Mouse (Mus musculus) kidney, embryonic 16.5 days (tissue): ENCODE results near the gene Capns1. TPM values are rescaled to one million over a fixed set of nuclear protein-coding genes. Genes with fewer than 3 reads are reported as not detected.

Experiments used
- ATAC-seq: fragments of 200-750 bp; cut with Nextera tagmentation; 2 replicates; pipeline ENCODE4 v1.8.0; 2017; ENCODE audit warnings: moderate TSS enrichment; ENCODE audit not compliant: low FRiP score, low TSS enrichment
- H3K27ac ChIP-seq: fragments of 300-500 bp; sonication (generic); 2 replicates; pipeline ENCODE4 v1.5.1; 2014; ENCODE audit warnings: low read length
- H3K27me3 ChIP-seq: fragments of 300-500 bp; sonication (generic); 2 replicates; pipeline ENCODE4 v1.6.1; 2014; ENCODE audit warnings: low read length, control low read depth, mixed read lengths; ENCODE audit not compliant: insufficient read depth
- H3K36me3 ChIP-seq: fragments of 300-500 bp; sonication (generic); 2 replicates; pipeline ENCODE4 v1.6.1; 2014; ENCODE audit warnings: low read length, control low read depth, mixed read lengths; ENCODE audit not compliant: insufficient read depth
- H3K4me1 ChIP-seq: fragments of 300-500 bp; sonication (generic); 2 replicates; pipeline ENCODE4 v1.6.1; 2014; ENCODE audit warnings: low read length, control low read depth, mixed read lengths; ENCODE audit not compliant: insufficient read depth
- H3K4me2 ChIP-seq: fragments of 300-500 bp; sonication (generic); replicated peaks from 2 replicates; pipeline ENCODE4 v1.6.1; 2014; ENCODE audit warnings: low read depth, low read length
- H3K4me3 ChIP-seq: fragments of 300-500 bp; sonication (generic); 2 replicates; pipeline ENCODE4 v1.5.1; 2014; ENCODE audit warnings: mild to moderate bottlenecking, low read length
- H3K9ac ChIP-seq: fragments of 300-500 bp; sonication (generic); replicated peaks from 2 replicates; pipeline ENCODE4 v1.6.1; 2014; ENCODE audit warnings: low read length
- H3K9me3 ChIP-seq: fragments of 300-500 bp; sonication (generic); 2 replicates; pipeline ENCODE4 v1.6.1; 2016; ENCODE audit warnings: low read length, control low read depth
- WGBS: fragments of 180-500 bp; shearing (Covaris S2); extraction: QIAGEN DNeasy Blood & Tissue Kit; methylation state at CpG from one replicate; pipeline ENCODE4 v1.1.7; 2014; 5-methylcytosine and 5-hydroxymethylcytosine counted together
- polyA plus RNA-seq: library from polyadenylated mRNA; unstranded; fragments of >200 nt; fragmentation: Nextera tagmentation; extraction: Ambion mirVana; gene quantifications from 2 replicates; pipeline ENCODE4 v1.2.1, GENCODE M21; 2015

Capns1 gene
- polyA plus RNA-seq, 1 experiment from 2014 or later = 105 TPM

DNA sequence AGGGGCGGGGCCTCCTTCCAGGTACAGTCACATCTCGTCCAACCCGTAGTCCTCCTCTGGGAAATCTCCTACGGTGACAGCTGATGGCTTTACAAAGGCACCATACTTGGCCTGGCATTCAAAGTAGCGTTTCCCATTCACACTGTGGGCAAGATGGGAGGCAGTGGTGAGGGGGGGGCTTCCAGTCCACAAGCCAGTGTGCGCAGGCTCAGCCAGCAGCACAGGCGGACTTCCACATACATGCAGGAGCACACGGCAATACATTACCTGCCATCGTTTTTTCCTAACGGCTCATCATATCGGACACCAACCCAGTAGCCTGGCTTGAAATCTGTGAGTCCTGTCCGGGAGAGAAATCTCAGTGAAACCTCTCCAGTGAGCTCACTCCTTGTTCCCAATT is 25.6 kb upstream of the Capns1 start:
- no peak overlapping the region for H3K4me2 ChIP-seq
- 95% methylated on average over 12 of the region's 12 CpGs for WGBS
- no peak for ATAC-seq
- H3K4me1 ChIP-seq = peaks cover 5% of the 10 kb centered on the region; the same call in 1 of the 2 replicates
- H3K9me3 ChIP-seq = no peaks in the 10 kb centered on the region
- no peak overlapping the region for H3K4me3 ChIP-seq
- peaks cover 42% of the 10 kb centered on the region for H3K36me3 ChIP-seq
- H3K27me3 ChIP-seq = no peaks in the 10 kb centered on the region
- H3K9ac ChIP-seq = no peak overlapping the region
- H3K27ac ChIP-seq = no peak overlapping the region

GRCm38 (mm10) chr7:30222205-30222604 is 23.6 kb upstream of the Capns1 start:
- no peak for ATAC-seq
- Histone ChIP-seq H3K4me1 (peaks cover 10% of the 10 kb centered on the region; the same call in 1 of the 2 replicates), H3K27ac (no peak overlapping the region), H3K4me2 (no peak overlapping the region), H3K4me3 (no peak overlapping the region), H3K27me3 (no peaks in the 10 kb centered on the region), H3K9ac (no peak overlapping the region), H3K9me3 (no peaks in the 10 kb centered on the region), H3K36me3 (peaks cover 38% of the 10 kb centered on the region)
- WGBS = 91% methylated on average over 5 of the region's 5 CpGs

DNA sequence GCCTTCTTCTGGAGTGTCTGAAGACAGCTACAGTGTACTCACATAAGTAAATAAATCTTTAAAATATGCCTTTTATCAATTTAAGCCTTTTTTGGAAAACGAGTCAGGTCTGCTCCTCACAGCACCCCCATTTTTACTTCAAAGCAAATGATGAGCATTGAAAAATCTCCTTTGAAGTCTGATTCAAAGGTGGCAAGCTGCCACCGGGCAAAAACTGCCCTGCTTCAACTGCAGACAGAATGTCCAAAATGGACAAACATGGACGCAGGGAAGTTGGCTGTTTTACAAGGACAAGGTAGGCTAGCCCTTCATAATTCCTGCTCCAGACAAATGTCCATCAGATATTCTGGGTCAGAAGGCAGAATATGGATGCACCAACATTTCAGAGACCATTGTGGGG is 22.8 kb upstream of the Capns1 start:
- no peak for ATAC-seq
- Histone ChIP-seq H3K27me3 (no peaks in the 10 kb centered on the region), H3K4me1 (peaks cover 10% of the 10 kb centered on the region; the same call in 1 of the 2 replicates), H3K9ac (no peak overlapping the region), H3K36me3 (peaks cover 30% of the 10 kb centered on the region), H3K27ac (no peak overlapping the region), H3K4me2 (no peak overlapping the region), H3K9me3 (no peaks in the 10 kb centered on the region), H3K4me3 (no peak overlapping the region)
- WGBS = 84% methylated on average over 3 of the region's 3 CpGs

DNA sequence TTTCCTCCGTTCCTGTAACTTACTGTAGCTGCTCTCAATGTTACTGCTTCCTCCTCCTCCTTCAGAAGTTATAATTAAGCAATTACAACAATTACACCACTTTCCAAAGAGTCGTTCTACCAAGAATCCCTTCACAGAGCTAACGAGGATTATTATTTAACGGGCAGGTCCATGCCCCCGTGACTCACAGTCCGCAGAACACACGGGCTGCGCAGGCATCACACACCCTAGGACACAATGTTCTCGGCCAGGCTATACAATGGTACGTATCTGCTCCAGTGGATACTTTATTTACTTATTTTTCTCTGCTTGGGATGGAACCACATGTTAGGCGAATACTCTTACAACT is 21.4 kb upstream of the Capns1 start:
- 0 out of 2 replicates have a peak, but pooled peaks have one; percentile 35 for ATAC-seq
- H3K4me2 ChIP-seq = peak overlapping the region; percentile 97
- no peak overlapping the region; the same call in 1 of the 2 replicates for H3K27ac ChIP-seq
- H3K4me3 ChIP-seq = peak overlapping the region; percentile 61
- WGBS = 15% methylated on average over 11 of the region's 11 CpGs
- peaks cover 10% of the 10 kb centered on the region; the same call in 1 of the 2 replicates for H3K4me1 ChIP-seq
- peak overlapping the region; percentile 68 for H3K9ac ChIP-seq
- H3K9me3 ChIP-seq = no peaks in the 10 kb centered on the region
- H3K27me3 ChIP-seq = no peaks in the 10 kb centered on the region
- H3K36me3 ChIP-seq = peaks cover 20% of the 10 kb centered on the region

DNA sequence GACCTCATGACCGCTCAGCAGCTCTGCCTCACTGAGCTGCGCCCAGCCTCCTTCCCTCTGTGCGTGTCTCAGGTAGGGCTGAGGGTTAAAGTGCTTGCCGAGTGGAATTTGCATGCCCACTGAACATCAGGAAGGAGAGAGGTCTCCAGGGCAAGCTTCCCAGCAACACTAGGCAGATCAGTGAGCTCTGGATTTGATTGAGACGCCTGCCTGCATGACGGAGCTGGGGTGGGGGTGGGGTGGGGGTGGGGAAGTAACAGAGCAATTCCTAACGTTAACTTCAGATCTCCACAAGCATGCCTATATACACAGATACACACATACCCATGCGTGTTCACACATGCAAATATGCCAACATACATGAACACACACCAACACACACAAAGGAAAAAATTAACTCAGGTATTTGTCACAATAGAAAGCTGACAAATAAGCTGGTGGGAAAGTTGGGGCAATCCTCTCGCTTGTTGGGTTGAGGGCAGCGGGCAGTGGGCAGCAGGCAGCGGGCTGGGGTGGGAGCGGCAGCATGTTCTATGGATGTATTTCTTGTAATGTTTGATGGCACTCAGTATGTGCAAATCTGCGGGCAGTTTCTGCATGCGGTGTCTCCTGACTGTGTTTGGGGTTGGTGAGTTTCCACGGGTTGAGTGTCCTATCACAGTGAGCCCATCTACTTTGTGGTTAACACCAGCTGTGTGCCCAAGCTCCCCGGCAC is 20.8 kb upstream of the Capns1 start:
- Histone ChIP-seq H3K27ac (peak overlapping the region; percentile 81), H3K4me1 (peaks cover 10% of the 10 kb centered on the region; the same call in 1 of the 2 replicates), H3K4me2 (peak overlapping the region; percentile 97), H3K27me3 (no peaks in the 10 kb centered on the region), H3K9ac (peak overlapping the region; percentile 68), H3K9me3 (no peaks in the 10 kb centered on the region), H3K36me3 (peaks cover 18% of the 10 kb centered on the region), H3K4me3 (peak overlapping the region; percentile 61)
- WGBS = 1% methylated on average over 16 of the region's 16 CpGs
- ATAC-seq = peak; percentile 80

DNA sequence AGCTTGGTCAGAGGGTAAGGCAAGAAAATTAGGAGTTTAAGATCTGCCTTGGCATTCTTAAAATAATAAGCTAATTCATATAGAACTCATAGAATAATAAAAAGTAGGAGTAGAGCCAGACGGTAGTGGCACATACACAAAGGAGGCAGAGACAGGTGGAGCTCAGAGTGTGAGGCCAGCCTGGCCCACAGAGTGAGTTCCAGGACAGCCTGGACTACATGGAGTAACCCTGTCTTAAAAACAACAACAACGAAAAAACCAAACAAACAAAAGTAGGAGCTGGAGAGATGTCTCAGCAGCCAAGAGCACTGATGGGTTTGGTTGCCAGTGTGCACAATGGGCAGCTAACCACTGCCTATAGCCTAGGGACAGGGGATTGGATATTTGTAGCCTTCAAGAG is 18.7 kb upstream of the Capns1 start:
- Histone ChIP-seq H3K36me3 (no peaks in the 10 kb centered on the region), H3K4me3 (no peak overlapping the region)
- ATAC-seq = no peak; the same call in 1 of the 2 replicates

GRCm38 (mm10) chr7:30216723-30217151 is 18.1 kb upstream of the Capns1 start:
- Histone ChIP-seq H3K4me3 (0 out of 2 replicates have a peak overlapping the region, but pooled peaks have one; percentile 6), H3K27me3 (no peaks in the 10 kb centered on the region), H3K4me2 (peak overlapping the region; percentile 39), H3K27ac (no peak overlapping the region), H3K4me1 (peaks cover 10% of the 10 kb centered on the region; the same call in 1 of the 2 replicates), H3K9me3 (no peaks in the 10 kb centered on the region), H3K36me3 (no peaks in the 10 kb centered on the region), H3K9ac (peak overlapping the region; percentile 23; the same call in 1 of the 2 replicates)
- WGBS = under 1% methylated on average over 13 of the region's 16 CpGs
- peak; percentile 46 for ATAC-seq

More for the DNA sequence above, 18.7 kb upstream of the Capns1 start:
- no peaks in the 10 kb centered on the region for H3K9me3 ChIP-seq
- H3K27me3 ChIP-seq = no peaks in the 10 kb centered on the region
- peaks cover 10% of the 10 kb centered on the region; the same call in 1 of the 2 replicates for H3K4me1 ChIP-seq
- 63% methylated on average over 2 of the region's 2 CpGs for WGBS
- H3K4me2 ChIP-seq = no peak overlapping the region
- no peak overlapping the region for H3K9ac ChIP-seq
- H3K27ac ChIP-seq = no peak overlapping the region

GRCm38 (mm10) chr7:30215875-30216274 is 17.3 kb upstream of the Capns1 start:
- Histone ChIP-seq H3K4me1 (peaks cover 10% of the 10 kb centered on the region; the same call in 1 of the 2 replicates), H3K9me3 (no peaks in the 10 kb centered on the region), H3K4me3 (no peak overlapping the region), H3K27ac (no peak overlapping the region), H3K27me3 (no peaks in the 10 kb centered on the region), H3K9ac (no peak overlapping the region), H3K36me3 (no peaks in the 10 kb centered on the region), H3K4me2 (no peak overlapping the region)
- 95% methylated on average over 3 of the region's 3 CpGs for WGBS
- no peak for ATAC-seq

GRCm38 (mm10) chr7:30213881-30214280 is 15.3 kb upstream of the Capns1 start:
- WGBS = 86% methylated on average over 3 of the region's 3 CpGs

DNA sequence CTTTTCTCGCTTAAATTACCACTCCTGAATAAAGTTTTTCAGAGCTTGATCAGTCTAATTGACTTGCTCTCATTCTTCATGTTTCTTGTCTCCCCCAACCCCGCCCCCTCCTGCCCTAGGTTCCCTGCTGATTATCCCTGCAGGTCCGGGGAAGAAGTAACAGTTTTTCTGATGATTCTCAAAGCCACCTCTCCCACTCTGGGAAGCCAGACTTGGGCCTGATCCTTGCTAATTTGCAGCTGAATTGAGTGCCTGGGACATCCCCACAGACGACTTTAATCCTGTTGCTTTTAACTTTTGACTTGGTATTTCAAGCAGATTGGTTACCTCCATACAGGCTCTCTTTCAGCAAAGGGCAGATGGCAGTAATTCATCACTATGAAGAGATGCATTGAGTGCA is 12.4 kb upstream of the Capns1 start:
- Histone ChIP-seq H3K27me3 (no peaks in the 10 kb centered on the region), H3K4me1 (no peaks in the 10 kb centered on the region), H3K9ac (no peak overlapping the region), H3K36me3 (no peaks in the 10 kb centered on the region), H3K4me2 (no peak overlapping the region), H3K27ac (no peak overlapping the region), H3K4me3 (no peak overlapping the region), H3K9me3 (no peaks in the 10 kb centered on the region)
- no peak for ATAC-seq
- WGBS = 23% methylated on average over 4 of the region's 4 CpGs

More at GRCm38 (mm10) chr7:30213881-30214280, 15.3 kb upstream of the Capns1 start:
- H3K4me3 ChIP-seq = no peak overlapping the region
- 0 out of 2 replicates have a peak, but pooled peaks cover 1% of the 10 kb centered on the region for H3K4me1 ChIP-seq
- no peaks in the 10 kb centered on the region for H3K9me3 ChIP-seq
- ATAC-seq = no peak
- H3K27me3 ChIP-seq = no peaks in the 10 kb centered on the region
- no peak overlapping the region for H3K27ac ChIP-seq
- no peaks in the 10 kb centered on the region for H3K36me3 ChIP-seq
- H3K4me2 ChIP-seq = no peak overlapping the region
- no peak overlapping the region for H3K9ac ChIP-seq
